Mouse (Mus musculus): ENCODE measurements around the gene Ankrd34b. TPM values are rescaled to one million over a fixed set of nuclear protein-coding genes. Genes with fewer than 3 reads are reported as not detected.

Ankrd34b gene
- polyA plus RNA-seq (2012; ENCODE audit: low replicate concordance) = not detected in 2 replicates

DNA sequence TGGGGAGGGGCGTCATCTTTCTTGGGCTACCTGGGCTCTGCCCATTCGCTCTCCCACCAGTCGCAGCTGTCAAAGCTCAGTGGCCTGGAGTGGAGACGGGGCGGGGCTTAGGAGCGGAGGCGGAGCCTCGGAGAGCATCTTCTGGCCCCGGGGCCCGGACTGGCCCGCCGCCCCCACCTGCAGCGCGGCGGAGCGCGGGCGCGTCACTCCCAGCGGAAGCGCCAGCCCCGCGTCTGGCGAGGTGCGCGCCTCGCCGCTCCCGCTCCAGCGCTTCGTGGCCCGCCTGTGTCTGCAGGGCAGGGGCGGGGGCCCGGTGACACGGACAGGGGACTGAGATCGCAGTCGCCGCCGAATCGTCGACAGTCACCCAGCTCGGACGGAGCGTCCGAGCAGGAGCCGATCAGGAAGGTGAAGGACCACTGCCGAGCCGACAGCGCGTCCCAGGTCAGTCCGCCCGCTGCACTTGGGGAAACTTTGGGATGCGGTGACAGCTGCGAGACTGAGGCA is at the start of gene Ankrd34b:
Ankrd34b (plus strand) TSS at position 139 of the 507 bp plus-strand sequence.

GRCm38 (mm10) chr13:92483852-92484463 is 58.3 kb downstream of the Ankrd34b start, which contains the start of gene Fam151b:
TSS of gene Fam151b (minus strand) at chr13:92484015.

Other genes with a start within 250 kb of the Ankrd34b start
- gene Gm20379, start 119.9 kb upstream of the Ankrd34b start, polyA plus RNA-seq (2012; ENCODE audit: low replicate concordance) = not detected in 2 replicates
- 0.39 and 0.43 TPM in 2 replicates for gene Dhfr, start 71.2 kb upstream of the Ankrd34b start, polyA plus RNA-seq (2012; ENCODE audit: low replicate concordance)
- 16.1 and 16.6 TPM in 2 replicates for gene Msh3, start 70.9 kb upstream of the Ankrd34b start, polyA plus RNA-seq (2012; ENCODE audit: low replicate concordance)
- gene Fam151b, start 58.1 kb downstream of the Ankrd34b start, polyA plus RNA-seq (2012; ENCODE audit: low replicate concordance) = 0.12 and 0.40 TPM in 2 replicates
- gene Zfyve16, start 105.0 kb downstream of the Ankrd34b start, polyA plus RNA-seq (2012; ENCODE audit: low replicate concordance) = 1.3 and 1.7 TPM in 2 replicates
- not detected in 2 replicates for gene Spz1, start 150.3 kb downstream of the Ankrd34b start, polyA plus RNA-seq (2012; ENCODE audit: low replicate concordance)
- gene Serinc5, start 185.2 kb downstream of the Ankrd34b start, polyA plus RNA-seq (2012; ENCODE audit: low replicate concordance) = 9.5 and 10.8 TPM in 2 replicates

Measured in hematopoietic multipotent progenitor cell, adult 10-12 weeks (in vitro differentiated cells).